Mouse (Mus musculus): Measurements from ENCODE around the gene Fuz. TPM values are rescaled to one million over a fixed set of nuclear protein-coding genes. Genes with fewer than 3 reads are reported as not detected.

The Fuz gene
- 16.7 and 17.2 TPM in 2 replicates for polyA plus RNA-seq (2014; fragmentation: Nextera tagmentation; extraction: Ambion mirVana)

- H3K9ac ChIP-seq (replicated peaks; ENCODE audit: low read length) = peak within 1 kb of the TSS; percentile 70
- no peaks in the 10 kb centered on the region for H3K27me3 ChIP-seq (ENCODE audit: control insufficient read depth, insufficient read depth, low read length)
- peaks cover 43% of the 10 kb centered on the region for H3K4me1 ChIP-seq (ENCODE audit: control insufficient read depth, insufficient read depth, low read length)
- H3K4me3 ChIP-seq (replicated peaks; ENCODE audit: low read depth, low read length) = peak within 1 kb of the TSS; percentile 63
- H3K27ac ChIP-seq (replicated peaks; ENCODE audit: low read depth, low read length) = peak within 1 kb of the TSS; percentile 85
- DNase-seq (peak; percentile 97), ATAC-seq (ENCODE audit: low FRiP score, low TSS enrichment) (peak; percentile 81)
- H3K4me2 ChIP-seq (ENCODE audit: low read length) = peak within 1 kb of the TSS; percentile 84
- H3K9me3 ChIP-seq (ENCODE audit: control insufficient read depth, low read length) = no peaks in the 10 kb centered on the region
- peaks cover 20% of the 10 kb centered on the region for H3K36me3 ChIP-seq (ENCODE audit: control insufficient read depth, insufficient read depth, low read length)
- under 1% methylated on average over 34 of the region's 34 CpGs for WGBS
Measured at GRCm38 (mm10) chr7:44895593-44896434, at the start of gene Fuz. Gene Fuz, plus strand, starts transcription at chr7:44896079.

- no peak overlapping the region for H3K9ac ChIP-seq (replicated peaks; ENCODE audit: low read length)
- H3K4me3 ChIP-seq (replicated peaks; ENCODE audit: low read depth, low read length) = no peak overlapping the region
- H3K4me1 ChIP-seq (ENCODE audit: control insufficient read depth, insufficient read depth, low read length) = peaks cover 18% of the 10 kb centered on the region
- WGBS = 91% methylated on average over 7 of the region's 7 CpGs
- no peak for DNase-seq
- no peak for ATAC-seq (ENCODE audit: low FRiP score, low TSS enrichment)
- H3K36me3 ChIP-seq (ENCODE audit: control insufficient read depth, insufficient read depth, low read length) = peaks cover 54% of the 10 kb centered on the region
- no peaks in the 10 kb centered on the region for H3K9me3 ChIP-seq (ENCODE audit: control insufficient read depth, low read length)
- H3K4me2 ChIP-seq (ENCODE audit: low read length) = no peak overlapping the region
- no peak overlapping the region for H3K27ac ChIP-seq (replicated peaks; ENCODE audit: low read depth, low read length)
- H3K27me3 ChIP-seq (ENCODE audit: control insufficient read depth, insufficient read depth, low read length) = no peaks in the 10 kb centered on the region
Measured at GRCm38 (mm10) chr7:44846804-44847203, 49.1 kb upstream of the Fuz start.

- peak overlapping the region; percentile 81 for H3K4me3 ChIP-seq (replicated peaks; ENCODE audit: low read depth, low read length)
- peaks cover 50% of the 10 kb centered on the region for H3K36me3 ChIP-seq (ENCODE audit: control insufficient read depth, insufficient read depth, low read length)
- ATAC-seq (ENCODE audit: low FRiP score, low TSS enrichment) = no peak
Measured at GRCm38 (mm10) chr7:44847772-44848171, 48.1 kb upstream of the Fuz start.

GRCm38 (mm10) chr7:44848561-44849415, 47.1 kb upstream of the Fuz start, which contains the start of the genes Akt1s1 and Tbc1d17:
Gene Akt1s1, plus strand, starts transcription at chr7:44848991.
Gene Tbc1d17, minus strand, starts transcription at chr7:44849079.
- peaks cover 48% of the 10 kb centered on the region for H3K36me3 ChIP-seq (ENCODE audit: control insufficient read depth, insufficient read depth, low read length)
- DNase-seq = peak; percentile 99
- peak within 1 kb of the TSS; percentile 98 for H3K27ac ChIP-seq (replicated peaks; ENCODE audit: low read depth, low read length)
- peaks cover 22% of the 10 kb centered on the region for H3K4me1 ChIP-seq (ENCODE audit: control insufficient read depth, insufficient read depth, low read length)
- H3K9ac ChIP-seq (replicated peaks; ENCODE audit: low read length) = peak within 1 kb of the TSS; percentile 68
- no peaks in the 10 kb centered on the region for H3K9me3 ChIP-seq (ENCODE audit: control insufficient read depth, low read length)
- peak within 1 kb of the TSS; percentile 81 for H3K4me3 ChIP-seq (replicated peaks; ENCODE audit: low read depth, low read length)
- ATAC-seq (ENCODE audit: low FRiP score, low TSS enrichment) = peak; percentile 87
- H3K27me3 ChIP-seq (ENCODE audit: control insufficient read depth, insufficient read depth, low read length) = no peaks in the 10 kb centered on the region
- H3K4me2 ChIP-seq (ENCODE audit: low read length) = peak within 1 kb of the TSS; percentile 83
- WGBS = under 1% methylated on average over 54 of the region's 54 CpGs

More at GRCm38 (mm10) chr7:44847772-44848171, 48.1 kb upstream of the Fuz start:
- Histone ChIP-seq H3K9ac (replicated peaks; ENCODE audit: low read length) (peak overlapping the region; percentile 48), H3K27ac (replicated peaks; ENCODE audit: low read depth, low read length) (peak overlapping the region; percentile 98; the same call in 1 of the 2 replicates), H3K27me3 (ENCODE audit: control insufficient read depth, insufficient read depth, low read length) (no peaks in the 10 kb centered on the region), H3K4me2 (ENCODE audit: low read length) (peak overlapping the region; percentile 83), H3K9me3 (ENCODE audit: control insufficient read depth, low read length) (no peaks in the 10 kb centered on the region), H3K4me1 (ENCODE audit: control insufficient read depth, insufficient read depth, low read length) (peaks cover 18% of the 10 kb centered on the region)
- WGBS = 82% methylated on average over 5 of the region's 5 CpGs
- DNase-seq = no peak

- peak overlapping the region; percentile 83 for H3K4me2 ChIP-seq (ENCODE audit: low read length)
- H3K4me1 ChIP-seq (ENCODE audit: control insufficient read depth, insufficient read depth, low read length) = peaks cover 27% of the 10 kb centered on the region
- H3K36me3 ChIP-seq (ENCODE audit: control insufficient read depth, insufficient read depth, low read length) = peaks cover 42% of the 10 kb centered on the region
- ATAC-seq (ENCODE audit: low FRiP score, low TSS enrichment) = peak; percentile 79
- no peaks in the 10 kb centered on the region for H3K9me3 ChIP-seq (ENCODE audit: control insufficient read depth, low read length)
- H3K27me3 ChIP-seq (ENCODE audit: control insufficient read depth, insufficient read depth, low read length) = no peaks in the 10 kb centered on the region
- H3K9ac ChIP-seq (replicated peaks; ENCODE audit: low read length) = peak overlapping the region; percentile 68
- H3K27ac ChIP-seq (replicated peaks; ENCODE audit: low read depth, low read length) = peak overlapping the region; percentile 98
- WGBS = under 1% methylated on average over 41 of the region's 41 CpGs
- DNase-seq = peak; percentile 96
- H3K4me3 ChIP-seq (replicated peaks; ENCODE audit: low read depth, low read length) = peak overlapping the region; percentile 81
Measured at GRCm38 (mm10) chr7:44849416-44850111, 46.3 kb upstream of the Fuz start.

- Histone ChIP-seq H3K4me2 (ENCODE audit: low read length) (peak overlapping the region; percentile 83), H3K9me3 (ENCODE audit: control insufficient read depth, low read length) (no peaks in the 10 kb centered on the region), H3K9ac (replicated peaks; ENCODE audit: low read length) (peak overlapping the region; percentile 68), H3K4me3 (replicated peaks; ENCODE audit: low read depth, low read length) (peak overlapping the region; percentile 81), H3K27me3 (ENCODE audit: control insufficient read depth, insufficient read depth, low read length) (no peaks in the 10 kb centered on the region), H3K36me3 (ENCODE audit: control insufficient read depth, insufficient read depth, low read length) (peaks cover 36% of the 10 kb centered on the region), H3K27ac (replicated peaks; ENCODE audit: low read depth, low read length) (peak overlapping the region; percentile 98), H3K4me1 (ENCODE audit: control insufficient read depth, insufficient read depth, low read length) (peaks cover 33% of the 10 kb centered on the region)
- WGBS = under 1% methylated on average over 33 of the region's 33 CpGs
- DNase-seq (peak; percentile 89), ATAC-seq (ENCODE audit: low FRiP score, low TSS enrichment) (peak; percentile 41)
Measured at GRCm38 (mm10) chr7:44850146-44850545, 45.7 kb upstream of the Fuz start.

- ATAC-seq (ENCODE audit: low FRiP score, low TSS enrichment) (no peak), DNase-seq (no peak)
- Histone ChIP-seq H3K4me3 (replicated peaks; ENCODE audit: low read depth, low read length) (peak overlapping the region; percentile 81), H3K4me1 (ENCODE audit: control insufficient read depth, insufficient read depth, low read length) (peaks cover 35% of the 10 kb centered on the region), H3K4me2 (ENCODE audit: low read length) (peak overlapping the region; percentile 83), H3K36me3 (ENCODE audit: control insufficient read depth, insufficient read depth, low read length) (peaks cover 27% of the 10 kb centered on the region), H3K27me3 (ENCODE audit: control insufficient read depth, insufficient read depth, low read length) (no peaks in the 10 kb centered on the region), H3K27ac (replicated peaks; ENCODE audit: low read depth, low read length) (peak overlapping the region; percentile 98; the same call in 1 of the 2 replicates), H3K9ac (replicated peaks; ENCODE audit: low read length) (peak overlapping the region; percentile 68), H3K9me3 (ENCODE audit: control insufficient read depth, low read length) (no peaks in the 10 kb centered on the region)
- WGBS = 80% methylated on average over 8 of the region's 8 CpGs
Measured at GRCm38 (mm10) chr7:44850789-44851624, 44.9 kb upstream of the Fuz start.
